Mouse (Mus musculus) embryo, embryonic 11.5 days (tissue): ENCODE results near the gene Fubp1.
"Not testable (repeated sequence)": the region's sequence is repeated elsewhere in the genome, so short reads cannot be mapped to it uniquely, and the experiment has no call there.

Experiments
- DNase-seq: peaks from one replicate; pipeline ENCODE4 v3.0.0-alpha.2; 2012; ENCODE audit warnings: low read depth, low spot score

Fubp1 gene

GRCm38 (mm10) chr3:152193177-152193576 is 17.0 kb upstream of the Fubp1 start:
- DNase-seq = no peak

DNA sequence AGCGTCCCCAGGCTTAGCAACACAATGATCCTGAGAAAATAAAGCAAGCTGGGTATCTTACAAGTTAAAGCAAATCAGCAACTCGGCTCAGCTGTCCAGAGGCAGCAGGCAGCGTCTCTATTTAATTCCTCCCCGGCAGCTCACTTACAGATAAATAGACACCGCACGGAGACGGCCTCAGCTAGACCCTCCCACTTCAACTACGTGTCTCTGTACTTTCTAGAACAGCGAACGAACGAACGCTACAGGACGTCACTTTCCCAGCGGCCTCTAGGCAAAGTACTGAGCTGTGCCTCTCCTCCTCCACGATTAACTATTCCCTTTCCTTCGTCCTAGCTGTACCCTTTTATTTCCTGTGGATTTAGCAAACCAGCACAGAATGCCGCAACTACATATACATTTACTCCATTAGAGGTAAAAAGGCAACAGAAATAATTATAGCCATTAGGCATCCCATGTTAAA is 16.6 kb upstream of the Fubp1 start:
- peak; percentile 81 for DNase-seq

DNA sequence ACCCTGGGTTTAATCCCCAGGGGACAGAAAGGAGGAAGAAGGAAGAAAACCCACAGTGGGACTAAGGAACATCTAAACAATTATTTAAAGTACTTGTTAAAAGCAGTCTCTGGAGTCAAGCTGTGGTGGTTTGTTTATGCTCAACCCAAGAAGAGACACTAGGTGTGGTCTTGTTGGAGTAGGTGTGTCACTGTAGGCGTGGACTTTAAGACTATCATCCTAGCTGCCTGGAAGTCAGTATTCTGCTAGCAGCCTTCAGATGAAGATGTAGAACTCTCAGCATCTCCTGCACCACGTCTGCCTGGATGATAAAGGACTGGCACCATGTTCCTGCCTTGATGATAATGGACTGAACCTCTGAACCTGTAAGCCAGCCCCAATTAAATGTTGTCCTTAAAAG is 13.0 kb upstream of the Fubp1 start:
- not testable (repeated sequence) for DNase-seq

- DNase-seq = no peak
These were observed 11.1 kb upstream of the Fubp1 start for GRCm38 (mm10) chr3:152199125-152199524.

DNA sequence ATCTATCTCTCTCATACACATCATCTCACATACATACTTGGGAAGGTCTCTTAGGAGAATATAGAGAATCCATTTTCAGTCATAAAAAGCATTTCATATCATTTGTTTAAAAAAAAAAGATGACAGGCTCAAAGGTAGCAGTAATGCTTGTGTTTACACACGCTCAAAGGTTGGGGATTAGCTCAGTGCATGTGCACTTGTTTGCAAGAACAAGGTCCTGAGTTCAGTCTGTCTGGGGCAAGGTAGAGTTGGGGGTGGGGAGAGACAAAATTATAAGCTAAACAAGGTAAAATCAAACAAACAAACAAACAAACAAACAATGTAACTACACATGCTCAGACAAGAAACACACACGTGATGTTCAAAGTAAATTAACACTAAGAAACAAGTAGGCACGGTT is 9.0 kb upstream of the Fubp1 start:
- DNase-seq = no peak

- no peak for DNase-seq
These were observed 8.6 kb upstream of the Fubp1 start for GRCm38 (mm10) chr3:152201651-152202050.

GRCm38 (mm10) chr3:152202942-152203341 is 7.3 kb upstream of the Fubp1 start:
- no peak for DNase-seq

GRCm38 (mm10) chr3:152203411-152203810 is 6.8 kb upstream of the Fubp1 start:
- DNase-seq = no peak

DNA sequence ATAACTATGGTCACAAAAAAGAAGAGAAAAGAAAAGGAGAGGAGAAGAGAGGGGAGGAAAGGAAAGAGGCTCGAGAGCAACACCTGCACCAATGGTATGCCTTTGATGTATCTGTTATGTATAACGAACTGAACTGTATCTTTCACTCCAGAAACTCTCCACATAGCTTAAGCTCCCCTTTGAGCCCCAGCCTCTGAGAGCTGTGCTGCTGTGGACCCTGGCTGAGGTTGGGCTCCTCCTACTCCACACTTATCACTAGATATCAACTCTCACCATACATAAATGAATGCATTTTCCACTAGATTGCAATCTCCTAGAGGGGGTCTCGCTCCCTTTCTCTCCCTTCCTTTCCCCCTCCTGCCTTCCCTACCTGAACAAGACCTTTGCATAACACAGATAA is 6.2 kb upstream of the Fubp1 start:
- no peak for DNase-seq

- DNase-seq = no peak
These were observed 5.6 kb upstream of the Fubp1 start for GRCm38 (mm10) chr3:152204577-152204976.

- no peak for DNase-seq
These were observed 3.1 kb upstream of the Fubp1 start for GRCm38 (mm10) chr3:152207156-152207555.

DNA sequence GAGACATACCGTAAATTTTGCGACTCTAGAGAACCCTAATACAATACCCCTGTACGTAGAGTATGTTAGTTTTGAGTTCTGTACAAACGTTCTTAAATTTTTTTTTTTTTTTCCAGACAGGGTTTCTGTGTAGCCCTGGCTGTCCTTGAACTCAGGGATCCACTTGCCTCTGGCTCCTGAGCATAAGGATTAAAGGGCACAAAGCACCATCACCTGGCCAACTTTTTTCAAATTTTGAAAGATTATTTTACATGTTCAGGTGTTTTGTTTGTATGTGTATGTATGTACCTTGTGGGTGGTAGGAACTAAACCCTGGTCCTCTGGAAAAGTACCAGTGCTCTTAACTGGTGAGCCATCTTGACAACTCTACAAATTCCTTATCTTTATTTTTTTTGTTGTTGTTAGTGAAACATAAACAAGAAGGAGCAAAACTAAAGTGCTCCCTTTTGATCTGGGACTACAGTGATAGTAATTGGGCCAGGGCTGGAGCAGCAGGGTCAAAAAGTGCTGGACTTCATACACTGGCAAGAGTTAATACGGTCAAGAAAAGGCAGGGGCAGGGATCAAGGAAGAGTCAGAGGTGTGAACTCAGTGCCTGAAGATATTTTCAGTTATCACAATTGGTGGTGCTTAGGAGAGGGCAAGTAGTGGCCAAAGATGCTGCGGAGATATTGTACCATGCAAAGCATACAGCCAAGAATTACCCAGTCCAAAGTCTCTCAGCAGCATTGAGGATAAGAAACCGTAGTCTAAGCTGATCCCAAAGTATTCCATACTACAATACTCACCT is 1.9 kb upstream of the Fubp1 start:
- DNase-seq = no peak

DNA sequence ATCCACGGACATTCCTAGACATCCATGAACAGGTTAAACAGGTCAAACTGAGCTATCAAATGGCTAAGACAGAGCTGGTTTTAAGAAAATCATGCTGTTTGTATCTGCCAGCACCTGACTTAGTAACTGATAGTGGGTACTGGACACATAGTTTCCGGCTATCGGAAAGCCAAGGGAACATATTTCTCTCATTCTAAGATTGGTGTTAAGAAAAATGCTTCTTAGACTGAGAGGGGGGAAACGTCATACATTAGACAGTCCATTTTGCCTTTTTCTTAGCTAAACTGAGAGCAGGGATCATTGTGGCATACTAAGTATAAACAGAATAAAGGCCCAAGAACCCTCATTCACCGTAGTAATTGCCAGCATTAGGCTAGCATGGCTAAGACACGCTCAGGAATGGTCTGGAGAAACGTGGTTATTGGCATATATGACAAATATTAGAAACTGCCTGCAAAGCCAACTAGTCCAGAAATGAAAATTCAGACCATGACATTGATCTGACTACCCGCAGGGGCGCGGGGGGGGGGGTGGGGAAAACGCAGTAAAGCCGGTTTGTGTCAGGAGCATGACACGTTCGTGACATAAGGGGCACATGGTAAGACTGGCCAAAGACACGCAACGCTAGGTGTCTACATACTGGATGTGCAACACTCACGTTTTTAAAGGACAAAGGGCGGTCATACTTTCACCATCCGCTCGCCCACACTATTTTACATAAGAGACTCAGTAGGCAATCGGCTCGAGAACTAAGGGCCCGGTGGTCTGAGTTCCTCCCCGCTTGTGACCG is 850 bp upstream of the Fubp1 start:
- DNase-seq = no peak

GRCm38 (mm10) chr3:152210728-152211391 is 638 bp downstream of the Fubp1 start:
- DNase-seq = peak; percentile 51

DNA sequence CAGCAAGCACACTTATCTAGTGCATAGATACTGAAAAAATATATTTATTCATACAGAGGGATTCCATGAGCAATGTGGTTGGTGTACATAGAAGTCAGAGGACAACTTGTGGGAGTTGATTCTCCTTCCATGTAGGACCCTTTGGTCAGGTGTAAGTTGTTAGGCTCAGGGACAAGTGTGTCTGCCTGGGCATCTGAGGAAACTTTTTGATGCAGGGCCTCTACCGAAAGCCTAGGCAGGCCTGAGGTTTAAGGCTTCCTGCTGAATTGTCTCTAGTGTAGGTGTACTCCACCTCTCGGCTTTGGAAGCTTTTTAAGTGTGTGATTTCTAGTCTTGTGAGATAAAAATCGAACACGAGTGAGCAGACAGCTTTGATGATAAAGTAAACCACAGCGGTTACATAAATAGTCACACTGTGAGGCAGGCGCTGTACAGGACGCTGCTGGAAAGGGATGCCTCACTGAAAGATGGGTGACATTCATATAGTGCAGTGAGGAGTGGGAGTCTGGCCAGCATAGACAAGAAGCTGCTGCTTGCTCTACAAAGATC is 1.6 kb downstream of the Fubp1 start:
- no peak for DNase-seq

GRCm38 (mm10) chr3:152213416-152213815 is 3.2 kb downstream of the Fubp1 start:
- no peak for DNase-seq

- no peak for DNase-seq
These were observed 14.7 kb downstream of the Fubp1 start for GRCm38 (mm10) chr3:152224918-152225317.

DNA sequence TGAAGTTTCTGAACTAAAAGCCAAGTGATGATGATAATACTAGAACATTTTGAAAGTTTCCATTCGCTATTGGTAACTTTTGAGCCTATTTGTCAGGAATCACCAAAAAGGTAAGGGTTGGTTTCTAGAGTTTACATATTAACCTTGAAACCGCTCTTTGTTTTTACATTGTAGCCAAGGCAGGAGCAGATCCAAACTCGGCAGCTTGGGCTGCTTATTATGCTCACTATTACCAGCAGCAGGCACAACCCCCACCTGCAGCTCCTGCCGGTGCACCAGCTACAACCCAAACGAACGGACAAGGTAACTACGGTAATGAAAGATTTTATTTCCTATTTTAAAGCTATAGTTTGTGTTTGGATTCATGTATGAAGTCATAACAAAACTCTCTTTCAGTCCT is 15.7 kb downstream of the Fubp1 start:
- no peak for DNase-seq

- no peak for DNase-seq
These were observed 18.6 kb downstream of the Fubp1 start for GRCm38 (mm10) chr3:152228843-152229242.

DNA sequence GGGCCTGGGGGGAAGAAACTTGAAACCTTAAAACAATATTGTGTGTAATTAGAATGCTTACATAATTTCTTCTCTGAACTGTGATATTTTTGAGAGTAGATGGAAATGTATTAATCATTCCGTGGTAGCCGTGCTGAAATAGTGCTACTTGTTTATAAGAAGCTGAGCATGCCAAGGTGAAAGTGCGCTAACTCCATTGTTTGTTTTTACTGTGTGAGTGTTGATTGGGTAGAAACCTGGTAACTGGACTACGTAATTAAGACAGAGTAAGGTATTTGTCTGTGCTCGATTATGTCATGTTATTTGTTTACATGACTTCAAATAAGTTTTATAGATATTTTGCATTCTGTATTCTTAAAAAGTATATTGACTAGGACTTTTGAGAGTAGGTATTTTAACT is 19.0 kb downstream of the Fubp1 start:
- no peak for DNase-seq

- DNase-seq = no peak
These were observed 21.3 kb downstream of the Fubp1 start for GRCm38 (mm10) chr3:152231333-152232100.
